Mouse (Mus musculus) bone marrow, adult 2 months (tissue): Measurements from ENCODE around the gene App.

ENCODE experiments used
- CTCF ChIP-seq: fragments of 200-500 bp; IDR thresholded peaks from 2 replicates; pipeline ENCODE4 v1.5.1; 2011; ENCODE audit warnings: low read length, control low read depth; ENCODE audit not compliant: control insufficient read depth, insufficient read depth
- POLR2A ChIP-seq: fragments of 200-500 bp; IDR thresholded peaks from 2 replicates; pipeline ENCODE4 v1.6.1; 2011; ENCODE audit warnings: low read depth, mild to moderate bottlenecking, control low read depth, low read length, borderline replicate concordance; ENCODE audit not compliant: control insufficient read depth

GRCm38 (mm10) chr16:85099044-85099443, 74.5 kb downstream of the App start:
- TF ChIP-seq CTCF, result no peak
- no peak for TF ChIP-seq POLR2A
